Mouse (Mus musculus) layer of hippocampus, adult 8-10 months (tissue): ENCODE data around the gene Pgp. TPM values are rescaled to one million over a fixed set of nuclear protein-coding genes. Genes with fewer than 3 reads are reported as not detected.

ENCODE experiments used
- DNase-seq, 2 experiments: peaks; one replicate each; pipeline ENCODE4 v3.0.0; 2022; ENCODE audit warnings: low spot score in 2 of 2
- total RNA-seq, 4 experiments: library from RNA; stranded (reverse); gene quantifications; 2 replicates each; pipeline ENCODE4 v1.2.4; 2022

The Pgp gene
- total RNA-seq, 4 experiments from 2014 or later, result 54.8 to 62.3 (median 57.7) TPM

DNA sequence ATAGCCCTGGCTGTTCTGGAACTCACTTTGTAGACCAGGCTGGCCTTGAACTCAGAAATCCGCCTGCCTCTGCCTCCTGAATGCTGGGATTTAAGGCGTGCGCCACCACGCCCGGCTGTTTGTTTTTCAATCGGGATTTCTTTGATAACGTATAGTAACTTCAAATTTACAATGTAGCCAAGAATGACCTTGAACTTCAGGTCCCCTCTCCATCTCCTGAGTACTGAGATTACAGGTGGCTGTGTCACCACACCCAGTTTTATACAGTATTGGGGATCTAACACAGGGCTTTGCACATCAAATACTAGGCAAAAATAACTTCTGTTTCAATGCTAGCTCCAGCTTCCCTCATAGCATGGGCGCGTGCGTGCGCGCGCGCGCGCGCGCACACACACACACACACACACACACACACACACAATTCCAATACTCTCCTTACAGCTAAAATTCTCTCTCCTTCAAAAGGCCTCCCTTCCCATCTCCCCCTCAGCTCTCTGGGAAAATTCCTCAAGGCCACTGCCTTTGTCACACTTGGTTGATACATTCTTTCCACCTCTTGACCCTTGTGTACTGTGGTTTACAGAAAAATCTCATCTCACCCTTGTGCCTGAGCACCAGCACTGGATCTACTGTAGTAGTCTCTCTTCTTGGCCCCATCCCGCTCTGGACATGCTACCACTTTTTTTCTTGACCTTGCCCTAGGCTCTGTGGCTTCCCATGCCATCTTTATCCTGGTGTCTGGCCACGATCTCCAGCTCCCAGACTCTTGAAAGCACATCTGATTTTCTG lies 11.0 kb downstream of the Pgp start:
- DNase-seq, result no peak

DNA sequence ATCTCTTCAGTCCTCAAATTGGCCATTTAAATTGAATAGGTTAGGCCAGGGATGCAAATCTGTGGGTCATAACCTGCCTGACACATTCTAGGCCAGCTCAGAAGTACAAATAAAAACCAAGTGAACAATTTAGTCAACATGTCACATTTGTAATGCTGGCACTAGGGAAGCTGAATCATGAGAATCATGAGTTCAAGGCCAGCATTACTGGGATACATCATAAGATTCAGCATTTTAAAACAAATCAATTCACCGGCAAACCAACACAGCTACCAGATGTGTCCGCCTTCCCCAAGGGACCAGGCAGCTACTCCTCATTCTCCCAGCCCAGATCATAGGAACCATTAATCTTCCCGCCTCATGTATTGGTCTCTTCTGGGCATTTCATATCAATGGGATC lies 13.3 kb downstream of the Pgp start:
- DNase-seq, result no peak

- no peak for DNase-seq
Observed at GRCm38 (mm10) chr17:24485090-24485860, 15.1 kb downstream of the Pgp start.

- DNase-seq, result no peak
Observed at GRCm38 (mm10) chr17:24488186-24488661, 18.0 kb downstream of the Pgp start, which contains the start of gene Caskin1. TSS of gene Caskin1 (plus strand) at chr17:24488601.

DNA sequence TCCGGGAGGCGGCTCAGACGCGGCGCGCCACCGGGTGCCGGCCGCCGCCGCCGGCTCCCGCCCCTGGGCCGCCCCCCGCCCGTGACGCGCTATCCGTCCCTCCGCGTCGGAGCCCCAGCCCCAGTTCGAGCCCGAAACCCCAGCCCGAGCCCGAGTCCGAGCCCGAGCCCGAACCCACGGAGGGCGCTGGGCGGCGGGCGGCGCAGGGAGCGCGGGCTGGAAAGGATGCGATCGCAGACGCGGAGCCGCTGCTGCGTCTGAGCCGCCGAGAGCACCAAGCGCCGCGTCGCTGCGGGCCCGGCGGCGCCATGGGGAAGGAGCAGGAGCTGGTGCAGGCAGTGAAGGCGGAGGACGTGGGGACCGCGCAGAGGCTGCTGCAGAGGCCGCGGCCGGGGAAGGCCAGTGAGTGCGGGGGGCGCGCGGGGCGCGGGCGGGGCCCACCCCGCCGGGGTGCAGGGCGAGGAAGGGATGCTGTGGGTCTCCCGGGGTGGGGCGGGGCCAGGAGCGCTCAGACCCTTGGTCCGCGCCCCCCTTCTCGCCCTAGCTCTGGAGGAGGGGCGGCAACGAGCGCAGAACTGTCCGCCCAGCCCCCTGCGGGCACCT lies 18.6 kb downstream of the Pgp start:
- peak in 1 of 2 experiments; percentile 12 for DNase-seq

- peak in 1 of 2 experiments; percentile 13 for DNase-seq
Observed at GRCm38 (mm10) chr17:24489265-24490030, 19.3 kb downstream of the Pgp start.

DNA sequence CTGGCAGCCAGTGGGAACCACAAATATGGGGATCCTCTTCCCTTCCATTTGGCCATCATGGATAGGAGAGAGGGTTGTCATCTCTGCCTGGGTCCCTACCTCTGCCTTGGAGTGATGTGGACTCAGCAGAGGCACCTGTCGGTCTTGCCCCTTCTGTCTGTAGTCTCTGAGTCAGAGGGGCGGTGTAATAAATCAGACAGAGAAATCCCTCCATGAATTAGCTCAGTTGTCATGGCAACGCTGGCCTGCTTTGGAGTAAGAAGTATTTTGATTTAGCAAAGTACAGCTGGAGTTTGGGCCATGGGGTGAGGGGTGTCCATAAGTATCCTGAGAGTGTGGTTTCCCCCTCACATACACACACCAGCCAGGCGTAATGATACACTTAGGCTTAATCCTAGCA lies 20.2 kb downstream of the Pgp start:
- no peak for DNase-seq

DNA sequence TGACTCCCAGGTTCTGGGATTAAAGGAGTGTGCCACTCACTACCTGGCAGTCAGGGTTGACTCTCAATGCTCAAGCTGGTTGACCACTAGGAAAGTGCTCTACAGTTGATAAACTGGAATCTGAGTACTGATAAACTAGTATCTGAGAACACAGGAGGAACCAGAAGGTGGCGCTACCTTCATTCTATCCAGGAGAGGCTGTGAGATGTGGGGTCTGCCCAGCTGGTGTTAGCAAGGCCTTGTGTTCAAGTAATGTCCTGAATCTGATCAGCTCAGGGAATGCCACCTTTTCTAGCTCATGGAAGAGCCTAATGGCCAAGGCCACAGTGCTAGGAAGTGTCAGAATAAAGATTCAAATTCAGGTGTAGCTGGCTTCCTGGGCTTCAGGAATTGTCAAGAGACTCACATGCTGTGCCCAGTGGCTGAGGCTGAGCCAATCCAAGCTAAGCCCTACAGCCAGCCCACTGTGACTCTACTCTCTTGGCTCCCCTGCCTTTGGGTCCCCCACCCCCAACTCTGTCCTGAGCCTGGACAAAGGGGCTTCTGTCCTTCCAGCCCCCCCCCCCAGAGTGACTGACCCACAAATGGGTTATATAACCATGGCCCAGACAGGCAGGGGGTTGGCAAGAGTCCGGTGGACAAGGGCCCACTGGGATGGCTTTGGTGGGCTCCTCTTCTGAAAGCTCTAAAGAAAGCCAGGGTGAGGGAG lies 24.6 kb downstream of the Pgp start:
- DNase-seq, result no peak

DNA sequence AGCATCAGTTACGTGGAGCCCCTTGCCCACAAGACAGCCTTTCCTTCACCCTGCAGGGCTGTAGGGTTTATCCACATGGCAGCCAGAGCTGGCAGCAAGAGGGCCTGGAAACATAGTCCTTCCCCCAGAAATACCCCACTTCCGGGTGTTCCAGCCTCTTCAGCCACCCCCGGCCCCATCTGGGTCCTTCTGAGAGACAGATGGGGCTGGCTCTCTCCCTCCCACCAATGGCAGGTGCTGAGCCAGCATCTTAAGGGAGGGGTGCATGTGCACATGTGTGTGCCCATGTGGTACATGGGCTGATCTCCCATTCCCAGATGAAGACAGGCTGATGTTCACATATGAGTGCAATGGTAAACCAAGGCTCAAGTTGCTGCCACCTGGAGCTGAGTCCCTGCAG lies 25.3 kb downstream of the Pgp start:
- DNase-seq, result peak; percentile 80 to 84

DNA sequence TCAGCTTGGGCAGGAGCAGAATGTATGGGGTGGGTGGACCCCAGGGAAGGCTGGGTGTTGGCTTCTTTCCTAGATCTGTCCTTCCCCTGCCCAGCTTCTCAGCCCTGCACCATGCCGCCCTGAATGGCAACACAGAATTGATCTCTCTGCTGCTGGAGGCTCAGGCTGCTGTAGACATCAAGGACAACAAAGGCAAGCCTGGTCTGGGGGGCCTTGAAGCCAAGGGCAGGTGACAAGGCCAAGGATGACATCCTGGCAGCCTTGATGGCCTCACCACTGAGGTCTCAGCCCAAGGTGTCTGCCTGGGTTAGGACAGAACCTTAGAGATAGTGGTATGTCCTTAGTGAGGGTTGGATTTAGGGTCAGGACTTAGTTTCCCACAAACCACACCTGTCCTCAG lies 25.8 kb downstream of the Pgp start:
- DNase-seq, result no peak

- DNase-seq, result no peak
Observed at GRCm38 (mm10) chr17:24502208-24502607, 32.0 kb downstream of the Pgp start.

- no peak for DNase-seq
Observed at GRCm38 (mm10) chr17:24504085-24504484, 33.9 kb downstream of the Pgp start.

DNA sequence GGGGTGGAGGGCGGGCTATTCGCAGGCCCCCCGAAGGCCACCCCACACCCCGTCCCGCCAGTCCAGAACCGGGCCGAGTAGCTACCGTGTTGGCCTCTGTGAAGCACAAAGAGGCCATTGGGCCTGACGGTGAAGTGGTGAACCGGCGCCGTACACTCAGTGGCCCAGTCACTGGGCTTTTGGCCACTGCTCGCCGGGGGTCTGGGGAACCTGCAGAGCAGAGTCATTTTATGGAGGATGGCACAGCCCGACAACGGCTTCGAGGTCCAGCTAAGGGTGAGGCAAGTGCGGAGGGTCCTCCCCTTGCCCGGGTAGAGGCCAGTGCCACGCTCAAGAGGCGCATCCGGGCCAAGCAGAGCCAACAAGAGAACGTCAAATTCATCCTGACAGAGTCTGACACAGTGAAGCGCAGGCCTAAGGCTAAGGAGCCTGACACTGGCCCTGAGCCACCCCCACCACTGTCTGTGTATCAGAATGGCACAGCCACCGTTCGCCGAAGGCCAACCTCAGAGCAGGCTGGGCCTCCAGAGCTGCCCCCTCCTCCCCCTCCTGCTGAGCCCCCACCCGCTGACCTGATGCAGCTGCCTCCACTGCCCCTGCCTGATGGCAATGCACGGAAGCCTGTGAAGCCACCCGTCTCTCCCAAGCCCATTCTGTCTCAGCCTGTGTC lies 35.2 kb downstream of the Pgp start:
- no peak for DNase-seq

GRCm38 (mm10) chr17:24506332-24507070 lies 36.3 kb downstream of the Pgp start:
- DNase-seq, result no peak

GRCm38 (mm10) chr17:24507129-24507664 lies 37.0 kb downstream of the Pgp start:
- no peak for DNase-seq

DNA sequence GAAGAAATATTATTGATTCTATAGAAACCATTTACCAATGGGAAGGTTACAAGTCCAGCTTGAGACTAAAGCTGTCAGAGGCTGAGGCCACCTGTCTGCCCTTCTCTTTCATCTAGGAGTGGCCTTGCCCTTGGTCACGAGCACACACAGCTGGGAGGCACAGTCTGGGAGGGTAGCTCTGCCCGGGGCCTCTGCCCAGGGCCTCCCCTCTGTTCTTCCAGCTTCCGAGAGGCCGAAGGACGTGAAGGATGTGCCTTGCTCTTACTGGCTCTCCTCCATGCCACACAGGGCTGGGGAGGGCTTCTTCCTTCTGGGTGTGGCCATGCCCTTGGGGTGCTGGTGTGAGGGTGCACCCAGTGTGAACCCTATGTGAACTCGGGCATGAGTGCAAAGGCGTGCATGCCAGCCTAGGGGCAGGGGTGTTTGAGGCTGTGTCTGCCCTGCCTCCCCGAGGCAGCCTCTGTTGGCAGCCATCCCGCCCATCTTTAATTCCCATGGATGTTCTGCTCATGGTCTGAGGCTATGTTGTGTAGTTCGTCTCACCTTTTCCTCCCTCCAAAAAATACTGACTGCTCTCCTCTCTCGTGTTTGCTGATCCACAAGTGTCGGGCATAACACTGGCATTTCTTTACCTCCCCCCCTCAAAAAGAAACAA lies 37.7 kb downstream of the Pgp start:
- no peak for DNase-seq

DNA sequence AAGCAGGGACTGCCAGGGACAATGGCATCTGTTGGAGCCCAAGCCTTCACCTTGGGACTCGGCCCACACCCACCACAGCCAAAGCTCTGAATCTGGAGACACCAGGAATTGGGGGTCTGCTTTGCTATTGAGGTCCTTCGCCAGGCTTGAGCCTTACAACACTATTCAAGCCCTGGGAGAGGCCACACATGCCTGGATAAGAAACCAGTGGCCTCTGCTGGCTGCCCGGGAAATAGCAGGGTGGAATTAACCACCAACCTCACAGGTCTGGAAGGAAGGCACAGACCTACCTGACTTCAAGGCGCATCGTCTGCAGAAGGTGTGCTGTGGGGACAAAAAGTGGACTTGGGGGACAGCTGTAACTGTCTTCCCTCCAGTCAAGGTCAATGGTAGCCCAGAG lies 43.4 kb downstream of the Pgp start:
- peak in 1 of 2 experiments; percentile 77 for DNase-seq
